Mouse (Mus musculus) ovary, postnatal 36 days (tissue): ENCODE measurements around the gene Il1rap.

Experiments
- DNase-seq: peaks from one replicate; pipeline ENCODE4 v3.0.0; 2022; ENCODE audit warnings: low spot score, mixed read lengths

Il1rap gene

DNA sequence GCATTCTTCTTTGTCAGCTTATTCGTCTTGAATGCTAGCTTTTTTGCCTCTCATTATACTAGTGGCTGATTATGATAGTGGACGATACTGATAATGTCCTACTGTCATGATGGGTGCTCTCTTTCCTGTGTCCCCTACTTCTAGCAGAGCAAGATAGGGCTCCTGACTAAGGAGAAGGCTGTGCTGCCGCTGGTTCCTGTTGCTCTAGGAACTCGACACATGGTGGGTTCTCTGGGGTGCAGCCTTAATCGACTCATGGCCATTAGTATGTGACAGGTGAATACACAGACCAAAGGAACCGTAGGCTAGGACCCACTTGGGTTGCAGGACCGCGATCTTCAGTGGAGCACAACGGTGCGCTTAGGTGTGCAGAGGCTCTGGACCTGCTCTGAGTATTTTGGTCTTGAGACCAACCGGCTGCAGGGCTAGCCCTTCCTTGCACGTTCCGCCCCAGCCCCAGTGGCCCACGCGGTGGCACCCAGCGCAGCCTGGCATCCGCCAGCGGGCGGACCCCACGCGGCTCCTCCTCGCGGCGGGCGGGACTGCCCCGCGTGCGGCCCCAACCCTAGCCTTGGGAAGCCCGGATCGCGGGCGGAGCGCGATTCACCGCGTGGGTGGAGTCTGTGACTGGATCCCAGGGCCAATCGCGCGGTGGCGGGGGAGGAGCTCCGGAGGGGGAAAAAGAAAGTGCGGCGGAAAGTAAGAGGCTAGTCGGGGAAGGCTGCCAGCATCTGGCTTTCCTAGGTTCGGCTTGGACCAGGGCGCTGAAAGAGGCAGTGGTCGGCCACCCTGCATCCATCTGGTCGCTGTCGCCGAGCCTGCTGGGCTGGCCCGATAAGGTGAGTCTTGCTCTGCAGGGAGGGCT, at the start of gene Il1rap:
Il1rap (plus strand) TSS at position 657 of the 865 bp plus-strand sequence.
- DNase-seq, result peak; percentile 94

DNA sequence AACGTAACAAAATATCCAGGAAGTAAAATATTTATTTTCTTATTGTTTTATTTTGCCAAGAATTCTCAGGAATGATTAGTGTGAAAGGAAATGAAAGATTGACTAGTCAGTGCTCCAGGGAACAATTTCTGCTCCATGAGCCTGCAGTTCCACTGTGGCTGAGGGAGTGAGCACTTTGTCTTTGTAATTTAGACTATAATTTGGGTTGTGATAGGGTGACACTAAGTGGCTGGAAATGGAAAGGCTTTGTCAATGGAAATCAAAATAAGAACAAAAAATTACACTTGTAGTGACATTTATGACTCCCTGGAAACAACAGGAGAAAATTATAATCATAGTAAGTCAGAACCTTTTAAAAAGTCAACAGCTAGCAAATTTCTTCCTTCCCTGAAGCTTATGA, 49.2 kb upstream of the Il1rap start:
- DNase-seq, result no peak

DNA sequence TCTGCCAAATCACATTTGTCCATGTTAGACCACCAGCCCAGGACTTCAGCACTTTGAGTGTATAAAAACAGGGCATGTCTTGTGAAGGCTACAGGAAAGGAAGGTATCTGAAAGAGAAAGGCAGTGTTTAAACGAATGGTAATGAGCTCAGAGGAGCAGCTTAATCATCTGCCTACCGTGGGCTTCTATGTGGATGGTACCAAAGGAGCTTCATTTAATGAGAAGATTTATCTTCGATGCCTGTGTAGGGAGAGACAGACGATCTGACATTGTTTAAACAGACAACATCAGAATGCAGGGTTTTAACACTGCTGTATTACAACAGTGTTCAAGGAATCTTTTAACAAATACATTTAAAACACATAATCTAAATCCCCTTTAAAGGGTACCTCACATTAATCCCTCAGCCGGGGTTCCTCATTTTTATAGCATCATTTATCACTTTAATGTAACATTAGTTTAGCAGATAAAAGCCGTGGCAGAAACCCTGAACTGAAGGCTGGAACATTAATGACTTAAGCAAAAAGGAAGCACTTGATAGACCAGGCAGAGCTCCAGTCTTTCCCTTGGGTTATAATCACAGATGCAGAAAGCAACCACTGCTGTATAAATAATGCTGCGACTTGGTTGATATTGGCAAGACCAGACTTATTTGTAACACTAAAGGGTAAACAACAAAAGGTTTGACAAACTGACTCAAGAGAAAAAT, 35.2 kb upstream of the Il1rap start:
- no peak for DNase-seq

DNA sequence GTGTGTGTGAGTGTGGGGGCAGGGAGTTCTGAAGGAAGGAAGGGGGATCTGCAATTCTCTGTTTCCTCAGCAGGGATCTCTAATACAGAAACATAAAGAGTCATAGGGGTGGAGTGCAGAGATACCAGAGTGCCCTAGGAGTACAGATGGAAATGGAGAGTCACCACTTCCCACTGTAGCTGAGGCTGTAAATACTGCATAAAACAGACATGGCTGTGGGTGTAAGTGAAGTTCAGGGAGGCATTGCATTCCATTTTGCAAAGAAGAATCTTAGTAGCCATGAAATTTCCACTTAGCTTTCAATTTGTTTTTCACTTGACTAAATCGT, 34.7 kb upstream of the Il1rap start:
- no peak for DNase-seq

DNA sequence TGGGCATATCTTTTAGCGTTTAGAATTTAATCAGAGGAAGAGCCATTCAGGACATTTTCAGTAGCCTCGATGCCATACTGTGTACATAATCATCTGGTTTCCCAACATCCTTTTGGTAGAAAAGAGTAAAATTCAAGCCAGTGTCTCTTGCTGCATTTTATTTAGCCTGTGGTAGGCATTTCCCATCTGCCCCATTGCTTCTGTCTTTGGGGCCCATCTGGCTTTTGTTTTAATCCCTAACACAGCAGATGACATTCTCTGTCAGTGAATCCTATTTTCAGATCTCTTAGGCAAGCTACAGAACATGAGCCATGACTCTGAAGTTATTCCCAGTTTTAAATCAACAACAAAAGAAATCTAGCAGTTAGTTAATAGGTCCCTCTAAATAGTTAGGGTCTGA, 32.3 kb upstream of the Il1rap start:
- DNase-seq, result no peak

DNA sequence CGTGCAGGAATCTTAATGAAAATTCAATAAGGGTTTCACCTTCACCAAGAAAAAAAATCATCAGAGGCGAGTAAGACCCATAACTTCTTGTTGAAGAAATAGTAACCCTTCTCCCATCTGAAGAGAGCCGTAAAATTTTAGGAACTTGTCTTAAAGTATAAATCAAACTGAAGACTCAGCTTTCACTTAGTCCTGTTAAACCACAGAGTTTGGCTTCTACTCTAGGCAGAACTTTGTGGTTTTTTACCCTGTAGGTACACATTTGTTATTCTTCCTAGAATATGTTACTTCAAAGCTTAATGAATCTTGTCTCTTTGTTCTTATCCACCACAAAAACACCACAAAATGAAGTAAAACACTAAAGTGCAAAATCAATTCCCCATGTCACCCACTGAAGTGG, 29.3 kb upstream of the Il1rap start:
- DNase-seq, result no peak

GRCm38 (mm10) chr16:26558797-26559196, 22.7 kb upstream of the Il1rap start:
- no peak for DNase-seq

DNA sequence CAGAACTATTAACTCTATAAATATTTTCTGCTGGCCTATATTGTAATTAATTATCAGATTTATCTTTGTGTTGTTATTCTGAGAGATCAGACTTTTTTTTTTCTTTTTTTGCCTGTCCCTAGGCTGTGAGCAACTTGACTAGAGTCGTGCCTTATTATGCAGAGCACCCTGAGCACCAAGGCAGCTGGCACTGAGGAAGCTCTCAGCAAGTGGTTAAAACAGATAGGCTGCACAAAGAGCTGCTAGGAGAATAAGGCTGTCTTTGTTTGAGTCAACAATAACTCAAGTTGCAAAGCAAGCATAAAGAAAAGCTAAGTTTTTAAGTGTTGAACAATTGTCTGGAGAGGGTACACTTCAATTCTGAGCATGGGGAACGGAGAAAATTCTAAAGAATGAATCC, 19.8 kb upstream of the Il1rap start:
- DNase-seq, result no peak

DNA sequence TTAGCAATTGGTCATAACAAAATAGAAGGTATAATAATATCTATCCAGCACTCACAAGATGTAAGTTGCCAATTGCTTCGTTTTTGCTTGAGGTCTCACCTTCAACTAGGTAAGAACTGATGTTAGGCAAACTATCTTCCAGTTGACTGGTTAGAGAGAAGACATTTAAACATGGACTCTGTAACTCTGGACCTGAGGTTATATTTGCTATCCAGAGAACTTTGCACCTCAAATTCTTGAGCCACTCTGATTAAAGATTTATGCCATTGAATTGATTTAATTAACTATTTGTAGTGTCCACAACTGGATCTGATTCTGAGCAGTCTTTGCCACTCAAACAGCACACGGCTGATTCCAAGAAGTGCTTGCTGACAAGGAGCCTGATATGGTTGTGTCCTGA, 18.7 kb upstream of the Il1rap start:
- no peak for DNase-seq

DNA sequence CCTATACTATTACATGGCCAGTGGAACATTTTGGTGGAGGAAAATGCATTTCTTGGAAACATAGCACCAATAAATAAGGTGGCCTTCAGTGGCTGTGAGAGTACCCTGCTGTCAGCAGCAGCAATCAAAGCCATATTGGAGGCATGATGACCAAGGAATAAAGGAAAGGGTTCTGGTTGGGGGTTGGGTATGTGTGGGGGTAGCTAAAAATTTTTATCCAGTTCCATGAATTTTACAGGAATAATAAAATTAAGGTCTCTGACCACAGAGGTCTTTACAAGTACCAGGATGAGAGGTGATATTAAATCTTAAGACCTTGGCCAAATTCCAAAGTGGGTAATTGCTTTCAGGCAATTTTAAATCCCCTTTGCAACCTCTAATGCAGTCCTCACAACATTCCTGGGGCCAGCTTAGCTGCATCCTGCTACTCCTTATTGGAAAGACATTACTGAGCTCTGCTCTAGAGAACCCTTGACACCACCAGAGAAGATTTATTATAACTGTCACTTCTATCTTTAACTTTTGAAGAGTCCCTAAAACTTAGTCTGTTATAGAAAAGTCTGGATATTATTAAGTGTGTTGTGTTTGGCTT, 12.0 kb upstream of the Il1rap start:
- no peak for DNase-seq

GRCm38 (mm10) chr16:26571836-26572235, 9.7 kb upstream of the Il1rap start:
- no peak for DNase-seq

DNA sequence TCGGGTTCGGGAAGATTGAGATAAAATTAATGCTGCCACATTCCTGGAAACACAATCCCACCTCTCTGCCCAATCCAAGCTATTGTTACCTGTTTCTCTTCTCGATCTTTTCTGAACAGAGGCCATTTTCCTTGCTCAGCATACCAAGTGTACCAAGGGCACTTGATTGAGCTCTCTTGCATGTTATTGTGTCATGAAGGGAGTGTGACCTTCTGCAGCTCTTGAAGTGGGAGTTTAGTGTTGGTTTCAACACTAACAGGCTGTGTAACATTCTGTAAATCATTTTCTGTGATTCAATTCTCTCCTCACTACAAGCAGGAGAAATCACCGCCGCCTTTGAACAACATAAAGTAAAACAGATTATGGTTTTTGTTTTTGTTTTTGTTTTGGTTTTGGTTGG, 7.3 kb upstream of the Il1rap start:
- DNase-seq, result no peak

- DNase-seq, result no peak
These were observed 441 bp downstream of the Il1rap start for GRCm38 (mm10) chr16:26581913-26582376.

DNA sequence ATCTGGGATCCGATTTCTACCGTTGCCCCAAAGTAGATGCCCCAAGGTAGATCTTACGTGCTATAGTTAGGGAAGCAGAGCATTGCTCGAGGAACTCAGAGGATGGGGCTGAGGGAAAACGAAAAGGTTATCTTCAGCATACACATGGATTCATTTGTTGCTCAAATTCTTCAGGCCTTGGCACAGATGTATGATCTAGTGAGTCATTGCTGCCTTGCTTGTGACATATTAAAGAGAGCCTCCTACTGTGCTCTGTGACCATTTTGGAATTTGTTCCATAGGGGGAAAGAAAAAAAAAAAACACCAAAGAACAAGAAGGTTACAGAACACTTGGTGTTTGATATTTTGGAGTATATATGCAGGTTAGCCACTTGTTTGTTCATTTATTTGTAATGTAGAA, 4.3 kb downstream of the Il1rap start:
- no peak for DNase-seq

GRCm38 (mm10) chr16:26590897-26591570, 9.5 kb downstream of the Il1rap start:
- no peak for DNase-seq

GRCm38 (mm10) chr16:26596440-26596839, 14.9 kb downstream of the Il1rap start:
- no peak for DNase-seq

DNA sequence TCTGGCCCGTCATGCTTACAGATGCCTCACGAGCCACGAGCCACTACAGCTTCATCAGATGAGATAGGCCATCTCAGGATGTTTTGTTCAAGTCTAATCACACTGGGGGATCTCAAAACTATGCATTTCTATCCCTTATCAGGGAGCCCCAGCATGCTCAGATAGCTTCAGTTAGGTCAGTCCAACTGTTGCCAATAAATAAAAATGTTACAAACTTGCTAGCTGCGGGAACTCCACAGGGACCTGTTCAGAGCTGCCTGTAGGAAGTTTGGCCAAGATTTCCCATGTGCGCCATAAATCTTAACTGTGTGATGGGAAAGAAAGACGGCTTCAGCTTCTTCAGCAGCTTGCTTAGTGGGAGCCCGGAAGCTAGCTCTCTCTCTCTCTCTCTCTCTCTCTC, 15.8 kb downstream of the Il1rap start:
- no peak for DNase-seq

- DNase-seq, result no peak
These were observed 17.1 kb downstream of the Il1rap start for GRCm38 (mm10) chr16:26598591-26598990.

GRCm38 (mm10) chr16:26601482-26601881, 20.0 kb downstream of the Il1rap start:
- DNase-seq, result no peak

- no peak for DNase-seq
These were observed 23.1 kb downstream of the Il1rap start for GRCm38 (mm10) chr16:26604621-26605020.

DNA sequence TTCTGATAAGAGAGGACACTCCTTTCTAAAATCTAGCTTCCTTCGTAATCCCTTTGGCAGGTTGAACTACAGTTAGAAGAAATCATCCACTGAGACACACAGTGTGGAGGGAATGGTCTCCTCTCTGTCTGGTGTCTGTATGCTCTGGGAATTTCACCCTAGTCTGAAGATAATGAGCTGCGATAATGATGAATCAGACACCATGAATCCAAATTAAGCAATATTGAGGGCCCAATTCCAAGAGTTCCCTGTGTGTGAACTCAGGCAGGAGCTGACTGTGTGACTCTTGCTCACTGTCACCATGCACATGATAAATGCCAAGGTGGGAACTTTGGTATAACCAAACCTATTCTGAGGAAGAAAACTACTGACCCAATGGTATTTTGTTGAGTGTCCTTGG, 26.5 kb downstream of the Il1rap start:
- no peak for DNase-seq

DNA sequence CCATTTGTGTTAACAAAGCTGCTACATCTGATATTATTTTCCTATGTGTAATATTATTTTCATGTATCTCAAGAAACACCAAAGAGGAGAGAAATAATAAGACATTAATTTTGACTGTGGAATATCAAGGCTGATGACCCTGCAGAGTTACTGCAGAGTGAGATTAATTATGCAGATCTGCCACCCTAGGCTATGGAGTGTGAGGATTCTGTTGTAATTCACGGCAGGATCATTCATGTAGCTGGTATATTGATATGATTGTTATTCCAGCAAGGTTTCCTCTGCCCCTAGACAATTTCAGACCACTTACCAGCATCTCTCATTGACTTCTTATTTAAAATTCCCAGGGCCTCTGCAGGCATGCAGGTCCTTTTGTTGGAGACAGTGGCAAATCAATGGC, 29.0 kb downstream of the Il1rap start:
- DNase-seq, result no peak
